Mouse (Mus musculus) liver, embryonic 14.5 days (tissue): ENCODE measurements around the gene Dmac1.

ENCODE experiments used
- CTCF ChIP-seq: IDR thresholded peaks from 2 replicates; pipeline ENCODE4 v1.5.1; 2016; ENCODE audit warnings: antibody characterized with exemption, low read depth, control low read depth
- EP300 ChIP-seq: IDR thresholded peaks from 2 replicates; pipeline ENCODE4 v1.6.1; 2016; ENCODE audit warnings: antibody characterized with exemption, low read depth

- TF ChIP-seq CTCF (no peak), EP300 (no peak)
These were observed 10.2 kb downstream of the Dmac1 start for GRCm38 (mm10) chr4:75267866-75268265.
